Mouse (Mus musculus) heart, adult 2 months (tissue): ENCODE data around the gene Ppp1r36.

ENCODE experiments used
- CTCF ChIP-seq: fragments of 200-600 bp; IDR thresholded peaks from 2 replicates; pipeline ENCODE4 v1.8.1; 2022; ENCODE audit warnings: antibody characterized with exemption, mild to moderate bottlenecking, moderate library complexity
- POLR2A ChIP-seq: fragments of 200-500 bp; IDR thresholded peaks from 2 replicates; pipeline ENCODE4 v1.6.1; 2011; ENCODE audit warnings: mild to moderate bottlenecking, low read depth, low read length, control low read depth; ENCODE audit not compliant: insufficient read depth

DNA sequence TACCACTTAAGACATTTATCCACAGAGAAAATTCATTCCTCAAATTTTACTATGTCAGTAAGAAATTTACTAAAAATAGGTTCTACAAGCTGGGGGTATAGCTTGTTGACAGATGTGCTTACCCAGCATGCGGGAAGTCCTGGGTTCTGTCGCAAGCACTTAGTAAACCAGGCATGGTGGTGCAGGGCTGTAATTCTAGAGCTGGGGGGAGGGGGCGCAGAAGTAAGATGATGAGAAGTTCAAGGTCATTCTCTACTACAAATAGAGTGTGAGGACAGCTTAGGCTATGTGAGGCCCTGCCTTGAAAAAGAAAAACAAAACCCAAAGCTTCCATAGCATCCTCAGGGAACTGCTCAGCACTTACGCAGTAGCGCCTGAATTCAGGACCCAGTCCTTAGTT, 38.8 kb upstream of the Ppp1r36 start:
- TF ChIP-seq CTCF (no peak), POLR2A (no peak)
